Mouse (Mus musculus) ovary, postnatal 36 days (tissue): ENCODE measurements around the gene Olfr1412.
A peak's percentile ranks its signal among the peaks of the same experiment; 100 is the strongest.

ENCODE experiments used
- DNase-seq: peaks from one replicate; pipeline ENCODE4 v3.0.0; 2022; ENCODE audit warnings: low spot score, mixed read lengths

Olfr1412 gene

GRCm38 (mm10) chr1:92585479-92585878 is at the start of gene Olfr1412:
TSS of gene Olfr1412 (plus strand) at chr1:92585779.
- no peak for DNase-seq

GRCm38 (mm10) chr1:92536972-92537371 is 48.6 kb upstream of the Olfr1412 start:
- no peak for DNase-seq

- DNase-seq, result no peak
Measured at GRCm38 (mm10) chr1:92539071-92539470, 46.5 kb upstream of the Olfr1412 start.

- no peak for DNase-seq
Measured at GRCm38 (mm10) chr1:92545929-92546328, 39.6 kb upstream of the Olfr1412 start.

- no peak for DNase-seq
Measured at GRCm38 (mm10) chr1:92571022-92571421, 14.6 kb upstream of the Olfr1412 start, which contains the start of gene Olfr1413. TSS of gene Olfr1413 (plus strand) at chr1:92571322.

- no peak for DNase-seq
Measured at GRCm38 (mm10) chr1:92594111-92594510, 8.5 kb downstream of the Olfr1412 start, which contains the start of gene Olfr1411. TSS of gene Olfr1411 (plus strand) at chr1:92594411.

- no peak for DNase-seq
Measured at GRCm38 (mm10) chr1:92596019-92596418, 10.4 kb downstream of the Olfr1412 start.

- DNase-seq, result no peak
Measured at GRCm38 (mm10) chr1:92605482-92605881, 19.9 kb downstream of the Olfr1412 start, which contains the start of gene Olfr1410. TSS of gene Olfr1410 (plus strand) at chr1:92605782.

GRCm38 (mm10) chr1:92607711-92608110 is 22.1 kb downstream of the Olfr1412 start:
- no peak for DNase-seq

GRCm38 (mm10) chr1:92611008-92611407 is 25.4 kb downstream of the Olfr1412 start:
- peak; percentile 11 for DNase-seq

GRCm38 (mm10) chr1:92613175-92613574 is 27.6 kb downstream of the Olfr1412 start:
- DNase-seq, result no peak

- no peak for DNase-seq
Measured at GRCm38 (mm10) chr1:92614516-92614915, 28.9 kb downstream of the Olfr1412 start.

- DNase-seq, result no peak
Measured at GRCm38 (mm10) chr1:92616046-92616445, 30.5 kb downstream of the Olfr1412 start.

- no peak for DNase-seq
Measured at GRCm38 (mm10) chr1:92617488-92617887, 31.9 kb downstream of the Olfr1412 start, which contains the start of gene Olfr12. TSS of gene Olfr12 (plus strand) at chr1:92617788.

GRCm38 (mm10) chr1:92618360-92618759 is 32.8 kb downstream of the Olfr1412 start:
- DNase-seq, result peak; percentile 60

- no peak for DNase-seq
Measured at GRCm38 (mm10) chr1:92628227-92628626, 42.6 kb downstream of the Olfr1412 start.

- no peak for DNase-seq
Measured at GRCm38 (mm10) chr1:92632196-92632595, 46.6 kb downstream of the Olfr1412 start.

GRCm38 (mm10) chr1:92632948-92633347 is 47.4 kb downstream of the Olfr1412 start:
- no peak for DNase-seq

GRCm38 (mm10) chr1:92633726-92634125 is 48.1 kb downstream of the Olfr1412 start:
- no peak for DNase-seq

- no peak for DNase-seq
Measured at GRCm38 (mm10) chr1:92634569-92634968, 49.0 kb downstream of the Olfr1412 start.

- no peak for DNase-seq
Measured at GRCm38 (mm10) chr1:92634976-92635599, 49.5 kb downstream of the Olfr1412 start.

- DNase-seq, result no peak
Measured at GRCm38 (mm10) chr1:92636015-92636414, 50.4 kb downstream of the Olfr1412 start.

GRCm38 (mm10) chr1:92636676-92637075 is 51.1 kb downstream of the Olfr1412 start:
- no peak for DNase-seq
